Mouse (Mus musculus) liver, embryonic 16.5 days (tissue): ENCODE measurements around the gene Rrp12. TPM values are rescaled to one million over a fixed set of nuclear protein-coding genes. Genes with fewer than 3 reads are reported as not detected.

Experiments used
- ATAC-seq: fragments of 200-750 bp; cut with Nextera tagmentation; 2 replicates; pipeline ENCODE4 v1.8.0; 2017; ENCODE audit warnings: low read depth, mild to moderate bottlenecking, moderate number of reproducible peaks, moderate library complexity
- H3K27ac ChIP-seq: fragments of 300-500 bp; sonication (generic); 2 replicates; pipeline ENCODE4 v1.5.1; 2014; ENCODE audit warnings: mild to moderate bottlenecking, low read length
- H3K27me3 ChIP-seq: fragments of 300-500 bp; sonication (generic); 2 replicates; pipeline ENCODE4 v1.6.1; 2014; ENCODE audit warnings: low read depth, low read length, mixed read lengths; ENCODE audit not compliant: control insufficient read depth, insufficient read depth
- H3K36me3 ChIP-seq: fragments of 300-500 bp; sonication (generic); 2 replicates; pipeline ENCODE4 v1.6.1; 2014; ENCODE audit warnings: mild to moderate bottlenecking; ENCODE audit not compliant: control insufficient read depth, insufficient read depth
- H3K4me1 ChIP-seq: fragments of 300-500 bp; sonication (generic); 2 replicates; pipeline ENCODE4 v1.6.1; 2014; ENCODE audit warnings: low read depth, low read length, mixed read lengths; ENCODE audit not compliant: control insufficient read depth
- H3K4me2 ChIP-seq: fragments of 300-500 bp; sonication (generic); 2 replicates; pipeline ENCODE4 v1.6.1; 2014; ENCODE audit warnings: low read depth, low read length, mixed read lengths
- H3K4me3 ChIP-seq: fragments of 300-500 bp; sonication (generic); 2 replicates; pipeline ENCODE4 v1.5.1; 2014; ENCODE audit warnings: low read depth, mild to moderate bottlenecking, low read length
- H3K9ac ChIP-seq: fragments of 300-500 bp; sonication (generic); 2 replicates; pipeline ENCODE4 v1.6.1; 2014; ENCODE audit warnings: low read depth, low read length
- H3K9me3 ChIP-seq: fragments of 300-500 bp; sonication (generic); replicated peaks from 2 replicates; pipeline ENCODE4 v1.6.1; 2016; ENCODE audit warnings: low read length; ENCODE audit not compliant: control insufficient read depth
- WGBS: fragments of 180-500 bp; shearing (Covaris S2); extraction: QIAGEN DNeasy Blood & Tissue Kit; methylation state at CpG from one replicate; pipeline ENCODE4 v1.1.7; 2014; ENCODE audit not compliant: insufficient replicate concordance; 5-methylcytosine and 5-hydroxymethylcytosine counted together
- polyA plus RNA-seq: library from polyadenylated mRNA; unstranded; fragments of >200 nt; fragmentation: Nextera tagmentation; extraction: Ambion mirVana; gene quantifications from 2 replicates; pipeline ENCODE4 v1.2.1, GENCODE M21; 2015

Gene Rrp12
- polyA plus RNA-seq, 1 experiment from 2014 or later = 7.5 TPM

DNA sequence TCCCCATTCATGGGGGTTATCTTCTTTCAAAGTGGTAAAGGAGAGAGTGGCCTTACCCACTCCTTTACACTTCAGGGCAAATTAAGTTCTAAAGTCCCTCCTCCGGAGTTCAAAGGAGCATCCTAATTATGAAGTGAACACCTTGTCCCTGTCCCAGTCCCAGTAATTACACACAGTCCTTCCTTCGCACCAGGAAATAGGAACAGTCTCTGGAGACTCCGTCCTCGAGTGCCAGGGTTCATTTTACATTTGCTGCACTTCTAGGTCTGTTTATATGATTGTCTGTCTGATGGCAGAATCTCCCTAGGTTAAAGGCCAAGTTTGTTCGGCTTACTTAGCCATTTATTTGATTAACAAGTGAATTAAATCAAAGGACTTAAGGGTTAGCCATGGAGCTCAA, 79.6 kb downstream of the Rrp12 start:
- 64% methylated on average over 5 of the region's 5 CpGs for WGBS
- ATAC-seq = no peak
- Histone ChIP-seq H3K27ac (no peak overlapping the region), H3K4me2 (no peak overlapping the region), H3K9me3 (no peaks in the 10 kb centered on the region), H3K27me3 (no peaks in the 10 kb centered on the region), H3K4me3 (no peak overlapping the region), H3K36me3 (no peaks in the 10 kb centered on the region), H3K4me1 (peaks cover 14% of the 10 kb centered on the region), H3K9ac (no peak overlapping the region)

GRCm38 (mm10) chr19:41813374-41813773, 82.6 kb downstream of the Rrp12 start:
- H3K9ac ChIP-seq = no peak overlapping the region
- peak; percentile 55; the same call in 1 of the 2 replicates for ATAC-seq
- no peak overlapping the region for H3K27ac ChIP-seq
- H3K4me3 ChIP-seq = no peak overlapping the region
- peaks cover 19% of the 10 kb centered on the region for H3K4me1 ChIP-seq
- H3K36me3 ChIP-seq = no peaks in the 10 kb centered on the region
- WGBS = 54% methylated on average over 4 of the region's 4 CpGs
- no peaks in the 10 kb centered on the region for H3K27me3 ChIP-seq
- H3K4me2 ChIP-seq = no peak overlapping the region
- H3K9me3 ChIP-seq = no peaks in the 10 kb centered on the region

Other genes with a start within 250 kb of the Rrp12 start
- gene Slit1, start 152.5 kb downstream of the Rrp12 start, polyA plus RNA-seq = 0.13 and 0.26 TPM in 2 replicates
- 25.6 and 27.5 TPM in 2 replicates for gene Arhgap19, start 94.1 kb downstream of the Rrp12 start, polyA plus RNA-seq
- 8.3 and 8.5 TPM in 2 replicates for gene Frat1, start 66.2 kb downstream of the Rrp12 start, polyA plus RNA-seq
- 2.5 and 2.7 TPM in 2 replicates for gene Frat2, start 48.0 kb downstream of the Rrp12 start, polyA plus RNA-seq
- 366 and 408 TPM in 2 replicates for gene Pgam1, start 15.8 kb upstream of the Rrp12 start, polyA plus RNA-seq
- 25.4 and 27.3 TPM in 2 replicates for gene Exosc1, start 37.2 kb upstream of the Rrp12 start, polyA plus RNA-seq
- gene Zdhhc16, start 37.3 kb upstream of the Rrp12 start, polyA plus RNA-seq = 32.1 and 32.5 TPM in 2 replicates
- 10.1 and 11.1 TPM in 2 replicates for gene Mms19, start 85.0 kb upstream of the Rrp12 start, polyA plus RNA-seq
- gene Ubtd1, start 85.6 kb upstream of the Rrp12 start, polyA plus RNA-seq = 4.2 and 4.9 TPM in 2 replicates
- gene Ankrd2, start 139.8 kb upstream of the Rrp12 start, polyA plus RNA-seq = 0.07 and 0.15 TPM in 2 replicates
- gene Hoga1, start 149.4 kb upstream of the Rrp12 start, polyA plus RNA-seq = 62.9 and 70.5 TPM in 2 replicates
- gene 4933411K16Rik, start 156.1 kb upstream of the Rrp12 start, polyA plus RNA-seq = 0.34 and 0.35 TPM in 2 replicates
- gene Morn4, start 190.2 kb upstream of the Rrp12 start, polyA plus RNA-seq = 1.1 TPM in 2 replicates
- 2.9 and 4.0 TPM in 2 replicates for gene Pi4k2a, start 194.3 kb upstream of the Rrp12 start, polyA plus RNA-seq
- 22.5 and 24.8 TPM in 2 replicates for gene Avpi1, start 232.9 kb upstream of the Rrp12 start, polyA plus RNA-seq